Mouse (Mus musculus) embryonic fibroblast, embryonic 13.5 days (primary cell): Measurements from ENCODE around the gene Tada2b.

ENCODE experiments used
- CTCF ChIP-seq: IDR thresholded peaks from 2 replicates; pipeline ENCODE4 v1.5.1; 2011; ENCODE audit warnings: mild to moderate bottlenecking, control low read depth, low read length, moderate library complexity, borderline replicate concordance; ENCODE audit not compliant: insufficient read depth
- POLR2A ChIP-seq: IDR thresholded peaks from 2 replicates; pipeline ENCODE4 v1.6.1; 2011; ENCODE audit warnings: low read depth, mild to moderate bottlenecking, control low read depth, low read length, moderate library complexity

- TF ChIP-seq POLR2A (no peak), CTCF (peak; percentile 51; the same call in 1 of the 2 replicates)
Observed at GRCm38 (mm10) chr5:36489225-36489624, 5.1 kb upstream of the Tada2b start.
